Mouse (Mus musculus) spleen, adult 18-20 months (tissue): ENCODE measurements at regions not wholly inside any gene's neighbourhood (a gene's known extent, or its start where the extent isn't known, plus 50 kb on each side); places are given as distances from the start of the nearest gene placed in this dataset.
A peak's percentile ranks its signal among the peaks of the same experiment; 100 is the strongest.

Experiments used
- DNase-seq, 2 experiments: peaks; one replicate each; pipeline ENCODE4 v3.0.0; 2022; ENCODE audit warnings: mixed read lengths in 2 of 2

- DNase-seq, result no peak
These were observed 176.1 kb upstream of the Sash1 start for GRCm38 (mm10) chr10:9061979-9062378.

- no peak for DNase-seq
These were observed 169.4 kb upstream of the Sash1 start for GRCm38 (mm10) chr10:9055274-9055673.

GRCm38 (mm10) chr10:9053371-9053770 is 167.5 kb upstream of the Sash1 start:
- no peak for DNase-seq

- DNase-seq, result no peak
These were observed 161.5 kb upstream of the Sash1 start for GRCm38 (mm10) chr10:9047341-9047740.

- DNase-seq, result no peak
These were observed 159.0 kb upstream of the Sash1 start for GRCm38 (mm10) chr10:9044746-9045370.

GRCm38 (mm10) chr10:9043507-9043906 is 157.6 kb upstream of the Sash1 start:
- DNase-seq, result no peak

- no peak for DNase-seq
These were observed 144.6 kb upstream of the Sash1 start for GRCm38 (mm10) chr10:9030486-9030885.

GRCm38 (mm10) chr10:9029506-9029905 is 143.6 kb upstream of the Sash1 start:
- no peak for DNase-seq

- DNase-seq, result no peak
These were observed 141.4 kb upstream of the Sash1 start for GRCm38 (mm10) chr10:9027070-9027807.

- DNase-seq, result no peak
These were observed 129.1 kb upstream of the Sash1 start for GRCm38 (mm10) chr10:9014810-9015505.

GRCm38 (mm10) chr10:9013549-9013925 is 127.7 kb upstream of the Sash1 start:
- no peak for DNase-seq

- peak in 1 of 2 experiments; percentile 36 for DNase-seq
These were observed 127.1 kb upstream of the Sash1 start for GRCm38 (mm10) chr10:9012829-9013548.

GRCm38 (mm10) chr10:9011906-9012305 is 126.0 kb upstream of the Sash1 start:
- DNase-seq, result no peak

- DNase-seq, result no peak
These were observed 124.3 kb upstream of the Sash1 start for GRCm38 (mm10) chr10:9010191-9010590.

- DNase-seq, result no peak
These were observed 119.5 kb upstream of the Sash1 start for GRCm38 (mm10) chr10:9005140-9005909.

- no peak for DNase-seq
These were observed 116.4 kb upstream of the Sash1 start for GRCm38 (mm10) chr10:9002261-9002660.

GRCm38 (mm10) chr10:8998758-8999398 is 113.0 kb upstream of the Sash1 start:
- DNase-seq, result no peak

GRCm38 (mm10) chr10:8998356-8998755 is 112.5 kb upstream of the Sash1 start:
- DNase-seq, result no peak

GRCm38 (mm10) chr10:8995097-8995496 is 109.2 kb upstream of the Sash1 start:
- DNase-seq, result no peak

GRCm38 (mm10) chr10:8986339-8986738 is 100.5 kb upstream of the Sash1 start:
- no peak for DNase-seq

- no peak for DNase-seq
These were observed 97.5 kb upstream of the Sash1 start for GRCm38 (mm10) chr10:8983347-8983746.

GRCm38 (mm10) chr10:8980568-8980967 is 94.7 kb upstream of the Sash1 start:
- no peak for DNase-seq
